Mouse (Mus musculus) midbrain, embryonic 10.5 days (tissue): Measurements from ENCODE around the gene Bbox1. TPM values are rescaled to one million over a fixed set of nuclear protein-coding genes. Genes with fewer than 3 reads are reported as not detected.

Source experiments
- DNase-seq: peaks from one replicate; pipeline ENCODE4 v3.0.0-alpha.2; 2017; ENCODE audit warnings: low spot score
- H3K27ac ChIP-seq: fragments of 300-500 bp; sonication (generic); replicated peaks from 2 replicates; pipeline ENCODE4 v1.5.1; 2016; ENCODE audit warnings: mild to moderate bottlenecking
- H3K27me3 ChIP-seq: fragments of 300-500 bp; sonication (generic); 2 replicates; pipeline ENCODE4 v1.6.1; 2016; ENCODE audit warnings: low read depth, mild to moderate bottlenecking; ENCODE audit not compliant: poor library complexity, severe bottlenecking
- H3K36me3 ChIP-seq: fragments of 300-500 bp; sonication (generic); 2 replicates; pipeline ENCODE4 v1.6.1; 2016; ENCODE audit warnings: mild to moderate bottlenecking, moderate library complexity
- H3K4me1 ChIP-seq: fragments of 300-500 bp; sonication (generic); 2 replicates; pipeline ENCODE4 v1.6.1; 2016
- H3K4me3 ChIP-seq: fragments of 300-500 bp; sonication (generic); 2 replicates; pipeline ENCODE4 v1.5.1; 2016; ENCODE audit warnings: mild to moderate bottlenecking, moderate library complexity
- H3K9me3 ChIP-seq: fragments of 300-500 bp; sonication (generic); replicated peaks from 2 replicates; pipeline ENCODE4 v1.6.1; 2016; ENCODE audit warnings: mild to moderate bottlenecking
- WGBS: fragments of 180-500 bp; shearing (Covaris S2); methylation state at CpG from one replicate; pipeline ENCODE4 v1.1.7; 2016; 5-methylcytosine and 5-hydroxymethylcytosine counted together
- polyA plus RNA-seq: library from polyadenylated mRNA; unstranded; fragments of >200 nt; fragmentation: Nextera tagmentation; extraction: Ambion mirVana; gene quantifications from 2 replicates; pipeline ENCODE4 v1.2.1, GENCODE M21; 2016

The Bbox1 gene
- polyA plus RNA-seq, 1 experiment from 2014 or later: not detected

- Histone ChIP-seq H3K9me3 (no peaks in the 10 kb centered on the region), H3K27ac (no peak overlapping the region), H3K4me3 (no peak overlapping the region), H3K27me3 (no peaks in the 10 kb centered on the region), H3K36me3 (no peaks in the 10 kb centered on the region), H3K4me1 (no peaks in the 10 kb centered on the region)
- DNase-seq: no peak
- 80% methylated on average over 2 of the region's 2 CpGs for WGBS
Measured at GRCm38 (mm10) chr2:110313305-110313824, 995 bp downstream of the Bbox1 start.

GRCm38 (mm10) chr2:110305358-110306283, 8.7 kb downstream of the Bbox1 start:
- Histone ChIP-seq H3K27ac (no peak overlapping the region), H3K4me3 (no peak overlapping the region), H3K27me3 (no peaks in the 10 kb centered on the region), H3K36me3 (no peaks in the 10 kb centered on the region), H3K9me3 (no peaks in the 10 kb centered on the region), H3K4me1 (no peaks in the 10 kb centered on the region)
- 88% methylated on average over 12 of the region's 12 CpGs for WGBS
- DNase-seq: no peak

GRCm38 (mm10) chr2:110302261-110302660, 12.1 kb downstream of the Bbox1 start:
- WGBS: 68% methylated on average over 2 of the region's 2 CpGs

DNA sequence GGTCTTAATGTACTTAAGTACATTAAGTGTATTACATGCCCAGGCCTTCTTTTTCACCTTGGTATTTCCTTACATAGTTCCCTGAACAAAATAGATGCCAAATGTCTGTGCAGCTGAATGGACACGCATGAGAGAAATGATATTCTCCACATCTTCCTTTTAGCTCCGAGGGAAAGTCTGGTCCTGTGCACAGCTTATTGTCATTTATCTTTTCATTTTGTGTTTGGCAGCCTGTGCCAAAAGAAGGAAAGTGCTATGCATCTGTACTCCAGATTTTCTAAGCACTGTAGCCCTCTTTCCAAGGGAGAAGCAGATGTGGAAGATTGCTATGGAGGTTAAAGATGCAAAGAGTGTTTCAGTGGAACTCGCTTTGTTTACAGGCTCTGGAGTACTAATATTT, 13.0 kb downstream of the Bbox1 start:
- H3K9me3 ChIP-seq: no peaks in the 10 kb centered on the region
- H3K27ac ChIP-seq: no peak overlapping the region
- no peaks in the 10 kb centered on the region for H3K4me1 ChIP-seq
- H3K36me3 ChIP-seq: no peaks in the 10 kb centered on the region
- no peak overlapping the region for H3K4me3 ChIP-seq
- no peaks in the 10 kb centered on the region for H3K27me3 ChIP-seq
- 82% methylated on average over 3 of the region's 3 CpGs for WGBS
- DNase-seq: no peak

More at GRCm38 (mm10) chr2:110302261-110302660, 12.1 kb downstream of the Bbox1 start:
- DNase-seq: no peak
- Histone ChIP-seq H3K9me3 (no peaks in the 10 kb centered on the region), H3K36me3 (no peaks in the 10 kb centered on the region), H3K4me3 (no peak overlapping the region), H3K27ac (no peak overlapping the region), H3K4me1 (no peaks in the 10 kb centered on the region), H3K27me3 (no peaks in the 10 kb centered on the region)

DNA sequence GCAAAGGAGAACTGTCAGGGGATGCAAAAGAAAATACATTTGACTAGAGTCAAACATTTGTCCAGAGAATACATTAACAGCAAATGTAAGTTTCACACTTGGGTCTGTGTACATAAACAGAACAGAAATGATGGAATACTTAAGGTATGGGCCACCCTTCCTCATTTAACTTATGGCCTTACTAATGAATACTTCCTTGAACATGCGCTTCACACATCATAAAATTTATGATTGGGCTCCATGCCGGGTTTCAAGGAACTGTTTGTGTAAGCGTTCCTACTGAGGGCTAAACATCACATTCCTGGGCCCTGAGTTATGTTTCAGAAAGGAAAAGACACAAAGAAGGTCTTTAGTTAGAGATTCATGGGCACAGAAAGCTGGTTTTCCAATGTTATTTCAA, 19.4 kb downstream of the Bbox1 start:
- 87% methylated on average over 3 of the region's 3 CpGs for WGBS
- Histone ChIP-seq H3K27me3 (no peaks in the 10 kb centered on the region), H3K9me3 (no peaks in the 10 kb centered on the region), H3K4me1 (no peaks in the 10 kb centered on the region), H3K36me3 (no peaks in the 10 kb centered on the region), H3K27ac (no peak overlapping the region), H3K4me3 (no peak overlapping the region)
- no peak for DNase-seq

DNA sequence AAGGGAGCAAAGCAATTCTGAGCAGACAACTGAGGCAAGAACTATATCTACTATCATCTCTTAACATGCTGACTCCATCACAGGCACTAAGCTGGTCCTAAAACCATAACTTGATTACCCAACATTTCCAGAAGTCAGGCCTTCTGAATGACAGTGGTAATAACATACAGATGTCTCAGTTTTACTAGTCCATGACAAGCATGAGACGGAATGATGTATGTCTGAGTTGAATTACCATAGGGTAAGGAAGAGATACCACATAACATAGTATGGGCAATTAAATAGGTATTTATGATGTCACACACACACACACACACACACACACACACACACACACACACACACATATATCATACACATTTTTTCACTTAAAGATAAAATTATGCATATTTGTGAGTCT, 26.4 kb downstream of the Bbox1 start:
- 76% methylated on average over 1 of the region's 1 CpGs for WGBS
- no peaks in the 10 kb centered on the region for H3K27me3 ChIP-seq
- no peak for DNase-seq

GRCm38 (mm10) chr2:110285829-110286504, 28.4 kb downstream of the Bbox1 start:
- H3K36me3 ChIP-seq: no peaks in the 10 kb centered on the region
- H3K9me3 ChIP-seq: no peaks in the 10 kb centered on the region
- H3K27me3 ChIP-seq: no peaks in the 10 kb centered on the region
- WGBS: 89% methylated on average over 3 of the region's 3 CpGs
- no peak overlapping the region for H3K27ac ChIP-seq
- H3K4me3 ChIP-seq: no peak overlapping the region
- DNase-seq: no peak
- H3K4me1 ChIP-seq: no peaks in the 10 kb centered on the region

More for the DNA sequence above, 26.4 kb downstream of the Bbox1 start:
- Histone ChIP-seq H3K36me3 (no peaks in the 10 kb centered on the region), H3K27ac (no peak overlapping the region), H3K4me3 (no peak overlapping the region), H3K4me1 (no peaks in the 10 kb centered on the region), H3K9me3 (no peaks in the 10 kb centered on the region)

DNA sequence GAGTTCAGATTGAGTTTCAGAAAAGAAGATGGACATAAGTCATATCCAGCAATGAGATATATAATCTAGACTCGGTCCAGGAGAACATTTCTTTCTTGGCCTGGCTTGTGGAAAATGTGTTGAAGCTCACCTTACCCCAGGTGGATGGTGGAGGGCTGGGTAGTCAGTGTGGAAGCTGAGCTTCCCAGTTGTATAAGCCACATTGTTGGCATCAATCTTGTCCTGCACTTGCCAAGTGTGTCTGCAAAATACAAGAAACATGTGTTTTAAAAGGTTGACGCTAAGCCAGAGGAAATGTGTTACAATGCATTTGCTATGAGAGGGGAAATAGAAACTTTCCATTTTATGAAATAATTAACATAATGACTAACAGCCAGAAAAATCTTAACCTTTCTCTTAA, 38.9 kb downstream of the Bbox1 start:
- WGBS: 80% methylated on average over 2 of the region's 2 CpGs
- no peaks in the 10 kb centered on the region for H3K9me3 ChIP-seq
- no peak overlapping the region for H3K27ac ChIP-seq
- no peaks in the 10 kb centered on the region for H3K4me1 ChIP-seq
- DNase-seq: no peak
- no peak overlapping the region for H3K4me3 ChIP-seq
- no peaks in the 10 kb centered on the region for H3K36me3 ChIP-seq
- H3K27me3 ChIP-seq: no peaks in the 10 kb centered on the region

- Histone ChIP-seq H3K4me1 (no peaks in the 10 kb centered on the region), H3K9me3 (no peaks in the 10 kb centered on the region), H3K27ac (no peak overlapping the region), H3K4me3 (no peak overlapping the region), H3K27me3 (no peaks in the 10 kb centered on the region), H3K36me3 (no peaks in the 10 kb centered on the region)
- no peak for DNase-seq
- WGBS: 93% methylated on average over 2 of the region's 2 CpGs
Measured at GRCm38 (mm10) chr2:110274160-110274559, 40.2 kb downstream of the Bbox1 start.

- DNase-seq: no peak
- WGBS: 90% methylated on average over 3 of the region's 3 CpGs
- no peaks in the 10 kb centered on the region for H3K36me3 ChIP-seq
- H3K27me3 ChIP-seq: no peaks in the 10 kb centered on the region
- H3K9me3 ChIP-seq: no peaks in the 10 kb centered on the region
- no peak overlapping the region for H3K4me3 ChIP-seq
- no peaks in the 10 kb centered on the region for H3K4me1 ChIP-seq
- H3K27ac ChIP-seq: no peak overlapping the region
Measured at GRCm38 (mm10) chr2:110269281-110269680, 45.1 kb downstream of the Bbox1 start.

- Histone ChIP-seq H3K36me3 (no peaks in the 10 kb centered on the region), H3K9me3 (no peaks in the 10 kb centered on the region), H3K4me1 (0 out of 2 replicates have a peak, but pooled peaks cover 5% of the 10 kb centered on the region), H3K27me3 (no peaks in the 10 kb centered on the region), H3K27ac (no peak overlapping the region), H3K4me3 (no peak overlapping the region)
- 84% methylated on average over 9 of the region's 9 CpGs for WGBS
- no peak for DNase-seq
Measured at GRCm38 (mm10) chr2:110232252-110232651, 82.1 kb downstream of the Bbox1 start.

- no peak for DNase-seq
- no peak overlapping the region for H3K27ac ChIP-seq
- H3K9me3 ChIP-seq: no peaks in the 10 kb centered on the region
- no peaks in the 10 kb centered on the region for H3K27me3 ChIP-seq
- H3K4me1 ChIP-seq: 0 out of 2 replicates have a peak, but pooled peaks cover 5% of the 10 kb centered on the region
- no peaks in the 10 kb centered on the region for H3K36me3 ChIP-seq
- 89% methylated on average over 4 of the region's 4 CpGs for WGBS
- no peak overlapping the region for H3K4me3 ChIP-seq
Measured at GRCm38 (mm10) chr2:110230753-110231152, 83.6 kb downstream of the Bbox1 start.
